ENCODE assay signal across 12 mouse cellular contexts in the genomic region with DNA sequence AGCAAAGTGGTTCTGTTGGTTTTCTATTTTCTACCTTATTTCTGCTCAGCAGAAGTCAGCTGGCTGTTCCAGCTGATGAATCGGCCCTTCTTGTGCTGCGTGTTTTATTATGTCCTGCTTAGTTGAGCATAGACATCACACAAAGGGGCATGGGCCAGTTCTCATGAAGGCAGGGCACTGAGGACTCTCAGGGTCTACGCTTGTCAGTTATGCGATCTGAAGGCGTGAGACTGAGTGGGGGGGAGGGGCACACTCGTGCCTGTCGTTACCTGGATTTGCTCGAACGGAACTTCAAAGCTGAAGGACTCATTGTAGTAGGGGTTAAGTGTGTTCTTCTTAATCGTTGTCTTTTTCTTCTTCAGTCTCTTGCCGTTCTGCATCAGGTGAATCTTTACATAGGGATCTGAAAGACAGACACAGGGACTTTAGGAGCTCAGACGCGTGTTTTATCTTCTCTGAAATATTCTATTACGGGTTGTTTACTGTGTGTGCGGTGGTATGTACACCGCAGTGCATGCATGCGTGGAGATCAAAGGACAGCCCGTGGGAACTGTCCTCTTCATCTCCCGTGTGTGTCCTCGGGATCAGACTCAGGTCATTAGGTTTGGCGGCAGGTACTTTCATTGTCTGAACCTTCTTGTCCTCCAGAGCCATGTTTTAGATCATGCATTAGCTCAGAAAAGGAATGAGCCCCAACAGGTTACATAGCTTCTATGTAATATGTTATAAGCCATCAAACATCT.
DNase-seq lines count a peak whose midpoint lies in the region; ATAC-seq and TF ChIP-seq lines count a peak whose summit lies in the region.
"Had no signal": no experiment of that assay in that cellular context is flagged by ENCODE, and none has a peak within 500 bp of the region (broad histone marks: within the 10 kb centered on the region; RNA-seq: fewer than 3 reads in every experiment).

No protein-coding gene starts in this region.

- no peaks in the 10 kb centered on the region for H3K9me3 ChIP-seq in heart, embryonic 15.5 days (replicated peaks)
- H3K9me3 ChIP-seq in liver, postnatal 0 days (ENCODE audit: low read length): no peaks in the 10 kb centered on the region
- H3K9me3 ChIP-seq in liver, embryonic 11.5 days (ENCODE audit: control insufficient read depth, low read length): no peaks in the 10 kb centered on the region
- no peaks in the 10 kb centered on the region for H3K9me3 ChIP-seq in intestine, embryonic 14.5 days (ENCODE audit: control insufficient read depth, low read length)
- H3K9me3 ChIP-seq in neural tube, embryonic 15.5 days (replicated peaks): no peaks in the 10 kb centered on the region
- H3K9me3 ChIP-seq: G1E had no signal

- H3K4me3 ChIP-seq in heart, embryonic 15.5 days: no peak overlapping the region
- H3K4me3 ChIP-seq in liver, postnatal 0 days (ENCODE audit: low read depth, low read length): no peak overlapping the region
- no peak overlapping the region for H3K4me3 ChIP-seq in liver, embryonic 11.5 days (ENCODE audit: low read depth, low read length)
- H3K4me3 ChIP-seq in intestine, embryonic 14.5 days (ENCODE audit: low read depth, low read length): no peak overlapping the region
- no peak overlapping the region for H3K4me3 ChIP-seq in neural tube, embryonic 15.5 days (replicated peaks)
- H3K4me3 ChIP-seq: heart, adult 2 months had no signal

- WGBS in heart, embryonic 15.5 days: 60% methylated on average over 21 of the region's 21 CpGs
- 69% methylated on average over 21 of the region's 21 CpGs for WGBS in liver, postnatal 0 days (ENCODE audit: insufficient replicate concordance)
- WGBS in liver, embryonic 11.5 days: 66% methylated on average over 21 of the region's 21 CpGs
- WGBS in intestine, embryonic 14.5 days: 56% methylated on average over 21 of the region's 21 CpGs
- WGBS in neural tube, embryonic 15.5 days: 65% methylated on average over 21 of the region's 21 CpGs

- intact Hi-C loops in heart, postnatal 10 days (cut with DNase I): no loop called here

- peaks cover 5% of the 10 kb centered on the region; the same call in 1 of the 2 replicates for H3K4me1 ChIP-seq in heart, embryonic 15.5 days (replicated peaks)
- H3K4me1 ChIP-seq in liver, postnatal 0 days (ENCODE audit: insufficient read depth): peaks cover 3% of the 10 kb centered on the region; the same call in 1 of the 2 replicates
- no peaks in the 10 kb centered on the region for H3K4me1 ChIP-seq in liver, embryonic 11.5 days (replicated peaks; ENCODE audit: control insufficient read depth, insufficient read depth, low read length)
- no peaks in the 10 kb centered on the region for H3K4me1 ChIP-seq in intestine, embryonic 14.5 days (replicated peaks; ENCODE audit: control insufficient read depth, insufficient read depth, low read length)
- H3K4me1 ChIP-seq in neural tube, embryonic 15.5 days: peaks cover 10% of the 10 kb centered on the region; the same call in 1 of the 2 replicates

- no peaks in the 10 kb centered on the region for H3K36me3 ChIP-seq in heart, embryonic 15.5 days
- no peaks in the 10 kb centered on the region for H3K36me3 ChIP-seq in liver, postnatal 0 days (replicated peaks; ENCODE audit: insufficient read depth, low read length)
- no peaks in the 10 kb centered on the region for H3K36me3 ChIP-seq in liver, embryonic 11.5 days (ENCODE audit: control insufficient read depth, insufficient read depth, low read length)
- no peaks in the 10 kb centered on the region for H3K36me3 ChIP-seq in intestine, embryonic 14.5 days (ENCODE audit: control insufficient read depth, insufficient read depth, low read length)
- H3K36me3 ChIP-seq in neural tube, embryonic 15.5 days: 0 out of 2 replicates have a peak, but pooled peaks cover 3% of the 10 kb centered on the region
- H3K36me3 ChIP-seq: G1E had no signal

- H3K9ac ChIP-seq in heart, embryonic 15.5 days: no peak overlapping the region
- no peak overlapping the region for H3K9ac ChIP-seq in liver, postnatal 0 days (replicated peaks)
- H3K9ac ChIP-seq in liver, embryonic 11.5 days (ENCODE audit: low read depth, low read length): no peak overlapping the region
- H3K9ac ChIP-seq in intestine, embryonic 14.5 days (ENCODE audit: low read length): no peak overlapping the region
- no peak overlapping the region for H3K9ac ChIP-seq in neural tube, embryonic 15.5 days (replicated peaks)

- ATAC-seq in heart, embryonic 15.5 days (replicated peaks; ENCODE audit: insufficient number of reproducible peaks, insufficient read depth, low FRiP score, low read depth): no peak
- ATAC-seq in liver, postnatal 0 days: no peak
- no peak for ATAC-seq in liver, embryonic 11.5 days (replicated peaks; ENCODE audit: low FRiP score)
- 0 out of 2 replicates have a peak, but pooled peaks have one; percentile 47 for ATAC-seq in intestine, embryonic 14.5 days (replicated peaks; ENCODE audit: low FRiP score, low TSS enrichment, low read depth)
- ATAC-seq in neural tube, embryonic 15.5 days (ENCODE audit: low FRiP score): no peak
- ATAC-seq: inflammation-experienced regulatory T-cells, adult 6 months had no signal

- H3K27me3 ChIP-seq in heart, embryonic 15.5 days: no peaks in the 10 kb centered on the region
- no peaks in the 10 kb centered on the region for H3K27me3 ChIP-seq in liver, postnatal 0 days (ENCODE audit: insufficient read depth, low read length)
- H3K27me3 ChIP-seq in liver, embryonic 11.5 days (replicated peaks; ENCODE audit: control insufficient read depth, insufficient read depth, low read length): no peaks in the 10 kb centered on the region
- H3K27me3 ChIP-seq in intestine, embryonic 14.5 days (replicated peaks; ENCODE audit: control insufficient read depth, insufficient read depth, low read length): no peaks in the 10 kb centered on the region
- no peaks in the 10 kb centered on the region for H3K27me3 ChIP-seq in neural tube, embryonic 15.5 days (replicated peaks)

- H3K27ac ChIP-seq in heart, embryonic 15.5 days: no peak overlapping the region
- H3K27ac ChIP-seq in liver, postnatal 0 days (ENCODE audit: low read depth): no peak overlapping the region
- no peak overlapping the region for H3K27ac ChIP-seq in liver, embryonic 11.5 days (ENCODE audit: low read depth, low read length)
- H3K27ac ChIP-seq in intestine, embryonic 14.5 days (ENCODE audit: low read depth): no peak overlapping the region
- 0 out of 2 replicates have a peak overlapping the region, but pooled peaks have one; percentile 3 for H3K27ac ChIP-seq in neural tube, embryonic 15.5 days (replicated peaks)
- H3K27ac ChIP-seq: heart, adult 2 months had no signal

- TF ChIP-seq CTCF in liver, postnatal 0 days (IDR thresholded peaks at IDR 0.05; ENCODE audit: low read depth): no peak

- no peak for TF ChIP-seq EP300 in liver, postnatal 0 days (IDR thresholded peaks at IDR 0.05; ENCODE audit: low read depth)

- no peak for DNase-seq in heart, postnatal 10 days
- no peak for DNase-seq in liver, postnatal 0 days
- no peak for DNase-seq in liver, embryonic 11.5 days (ENCODE audit: low spot score)
- no peak for DNase-seq in intestine, embryonic 14.5 days (ENCODE audit: low spot score)
- no peak for DNase-seq in testis, postnatal 14 days (ENCODE audit: low spot score)
- DNase-seq in ovary, postnatal 14 days (ENCODE audit: low spot score): no peak
- DNase-seq: cerebellum, adult 11 months; heart, adult 2 months had no signal

- H3K4me2 ChIP-seq in heart, embryonic 15.5 days: peak overlapping the region; percentile 15; the same call in 1 of the 2 replicates
- peak overlapping the region; percentile 53 for H3K4me2 ChIP-seq in liver, postnatal 0 days (ENCODE audit: low read depth, low read length)
- H3K4me2 ChIP-seq in liver, embryonic 11.5 days: no peak overlapping the region
- peak overlapping the region; percentile 31 for H3K4me2 ChIP-seq in intestine, embryonic 14.5 days (ENCODE audit: low read length)
- H3K4me2 ChIP-seq in neural tube, embryonic 15.5 days: no peak overlapping the region

Comparison
In these comparisons a context has a peak if more than half of its experiments do, and no peak if none do; other contexts are left out.
1. H3K4me2 ChIP-seq: peak in heart, embryonic 15.5 days (single experiment), liver, postnatal 0 days (single experiment) and intestine, embryonic 14.5 days (single experiment); none in liver, embryonic 11.5 days (single experiment) and neural tube, embryonic 15.5 days (single experiment).